Mouse (Mus musculus) left cerebral cortex, adult 2 months (tissue): ENCODE measurements around the gene Rarb. TPM values are rescaled to one million over a fixed set of nuclear protein-coding genes. Genes with fewer than 3 reads are reported as not detected.

Experiments used
- DNase-seq, 2 experiments: peaks; one replicate each; pipeline ENCODE4 v3.0.0; 2021 to 2022; ENCODE audit warnings: low spot score in 2 of 2, mixed read lengths in 1 of 2; ENCODE audit errors: extremely low spot score in 1 of 2
- H3K27ac ChIP-seq: fragments of 200-600 bp; 2 replicates; pipeline ENCODE4 v1.8.1; 2022
- H3K4me3 ChIP-seq: fragments of 200-600 bp; 2 replicates; pipeline ENCODE4 v1.8.1; 2022
- CTCF ChIP-seq: fragments of 200-600 bp; IDR thresholded peaks from 2 replicates; pipeline ENCODE4 v1.8.1; 2022; ENCODE audit warnings: antibody characterized with exemption, mild to moderate bottlenecking, moderate library complexity
- intact Hi-C: fragments of 180-260 bp; cut with DNase I; formaldehyde crosslinking; loops from one replicate; pipeline ENCODE4 v1.15.1; 2025
- total RNA-seq, 2 experiments: library from RNA; stranded (reverse); gene quantifications; 2 replicates each; pipeline ENCODE4 v1.2.3; 2021

Gene Rarb
- total RNA-seq, 2 experiments from 2014 or later, result 10.1 to 16.6 TPM

- TF ChIP-seq CTCF, result no peak; the same call in 1 of the 2 replicates
- Histone ChIP-seq H3K27ac (no peak overlapping the region), H3K4me3 (no peak overlapping the region)
- intact Hi-C loops, result no loop called here
- DNase-seq, result no peak
Observed at GRCm38 (mm10) chr14:16639153-16639943, 179.6 kb downstream of the Rarb start.

GRCm38 (mm10) chr14:16613975-16614374 is 205.0 kb downstream of the Rarb start:
- TF ChIP-seq CTCF, result no peak
- intact Hi-C loops, result no loop called here
- DNase-seq, result no peak
- Histone ChIP-seq H3K27ac (no peak overlapping the region), H3K4me3 (no peak overlapping the region)

- TF ChIP-seq CTCF, result peak; percentile 35
- intact Hi-C loops, result no loop called here
- DNase-seq, result no peak
Observed at GRCm38 (mm10) chr14:16605480-16605879, 213.5 kb downstream of the Rarb start.

GRCm38 (mm10) chr14:16604469-16605064 is 214.4 kb downstream of the Rarb start:
- H3K4me3 ChIP-seq, result no peak overlapping the region
- DNase-seq, result no peak
- no peak overlapping the region for H3K27ac ChIP-seq
- no peak for TF ChIP-seq CTCF
- intact Hi-C loops, result no loop called here

More at GRCm38 (mm10) chr14:16605480-16605879, 213.5 kb downstream of the Rarb start:
- no peak overlapping the region for H3K27ac ChIP-seq
- H3K4me3 ChIP-seq, result no peak overlapping the region

GRCm38 (mm10) chr14:16603040-16603590 is 215.8 kb downstream of the Rarb start:
- DNase-seq, result no peak
- no peak overlapping the region for H3K4me3 ChIP-seq
- intact Hi-C loops, result no loop called here
- no peak for TF ChIP-seq CTCF
- no peak overlapping the region for H3K27ac ChIP-seq

GRCm38 (mm10) chr14:16599224-16599623 is 219.7 kb downstream of the Rarb start:
- peak; percentile 19 to 43 for DNase-seq
- no peak overlapping the region for H3K27ac ChIP-seq
- no peak overlapping the region for H3K4me3 ChIP-seq
- TF ChIP-seq CTCF, result no peak
- intact Hi-C loops, result loop anchor here (5.0 kb wide), 1 partner anchor 138 kb away; no protein-coding TSS in a partner anchor

GRCm38 (mm10) chr14:16598074-16598501 is 220.9 kb downstream of the Rarb start:
- Histone ChIP-seq H3K4me3 (no peak overlapping the region), H3K27ac (no peak overlapping the region)
- DNase-seq, result no peak
- TF ChIP-seq CTCF, result no peak
- intact Hi-C loops, result loop anchor here (5.0 kb wide), 1 partner anchor 139 kb away; no protein-coding TSS in a partner anchor

- Histone ChIP-seq H3K27ac (no peak overlapping the region), H3K4me3 (no peak overlapping the region)
- TF ChIP-seq CTCF, result no peak
- no peak for DNase-seq
- intact Hi-C loops, result no loop called here
Observed at GRCm38 (mm10) chr14:16589139-16589538, 229.8 kb downstream of the Rarb start.

- TF ChIP-seq CTCF, result no peak
- Histone ChIP-seq H3K4me3 (no peak overlapping the region), H3K27ac (no peak overlapping the region)
- intact Hi-C loops, result loop anchor here (5.0 kb wide), 2 partner anchors 99 to 159 kb away; no protein-coding TSS in a partner anchor
- no peak for DNase-seq
Observed at GRCm38 (mm10) chr14:16578100-16578499, 240.9 kb downstream of the Rarb start.

GRCm38 (mm10) chr14:16577049-16577448 is 241.9 kb downstream of the Rarb start:
- H3K27ac ChIP-seq, result no peak overlapping the region
- intact Hi-C loops, result loop anchor here (5.0 kb wide), 2 partner anchors 100 to 160 kb away; no protein-coding TSS in a partner anchor
- no peak overlapping the region for H3K4me3 ChIP-seq
- peak; percentile 18 for TF ChIP-seq CTCF
- DNase-seq, result peak in 1 of 2 experiments; percentile 25

- Histone ChIP-seq H3K27ac (peak overlapping the region; percentile 77), H3K4me3 (peak overlapping the region; percentile 68)
- TF ChIP-seq CTCF, result no peak; the same call in 1 of the 2 replicates
- peak; percentile 73 to 75 for DNase-seq
- intact Hi-C loops, result loop anchor here (5.0 kb wide), 3 partner anchors 102 to 162 kb away; no protein-coding TSS in a partner anchor
Observed at GRCm38 (mm10) chr14:16574925-16575721, 243.8 kb downstream of the Rarb start.
